Mouse (Mus musculus) fat pad, adult 2 months (tissue): Measurements from ENCODE around the gene Ppp5c.

Experiments used
- DNase-seq: peaks from one replicate; pipeline ENCODE4 v3.0.0-alpha.2; 2011; ENCODE audit warnings: low read depth, low spot score; ENCODE audit errors: extremely low read depth

Gene Ppp5c

GRCm38 (mm10) chr7:17054325-17054989 is 26.7 kb upstream of the Ppp5c start:
- no peak for DNase-seq

GRCm38 (mm10) chr7:17050933-17051594 is 23.3 kb upstream of the Ppp5c start:
- no peak for DNase-seq

DNA sequence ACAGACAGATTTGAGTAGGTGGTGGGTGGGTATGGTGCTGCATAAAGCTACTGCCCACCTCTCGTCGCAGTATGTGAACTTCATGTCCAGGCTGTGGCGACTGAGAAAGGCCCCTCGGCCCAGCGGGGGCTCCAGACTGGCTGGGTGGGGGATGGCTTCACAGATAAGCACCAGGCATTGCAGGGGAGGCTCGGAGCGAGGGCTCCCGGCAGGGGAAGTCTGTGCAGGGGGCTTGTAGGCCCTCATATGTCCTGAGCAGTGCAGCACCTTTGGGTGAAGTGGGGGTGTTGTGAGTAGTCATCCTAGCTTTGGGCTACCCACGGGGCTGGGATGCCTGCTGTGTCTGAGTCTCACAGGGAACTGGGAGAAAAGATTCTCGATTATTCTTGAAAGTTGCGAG is 22.8 kb upstream of the Ppp5c start:
- no peak for DNase-seq

DNA sequence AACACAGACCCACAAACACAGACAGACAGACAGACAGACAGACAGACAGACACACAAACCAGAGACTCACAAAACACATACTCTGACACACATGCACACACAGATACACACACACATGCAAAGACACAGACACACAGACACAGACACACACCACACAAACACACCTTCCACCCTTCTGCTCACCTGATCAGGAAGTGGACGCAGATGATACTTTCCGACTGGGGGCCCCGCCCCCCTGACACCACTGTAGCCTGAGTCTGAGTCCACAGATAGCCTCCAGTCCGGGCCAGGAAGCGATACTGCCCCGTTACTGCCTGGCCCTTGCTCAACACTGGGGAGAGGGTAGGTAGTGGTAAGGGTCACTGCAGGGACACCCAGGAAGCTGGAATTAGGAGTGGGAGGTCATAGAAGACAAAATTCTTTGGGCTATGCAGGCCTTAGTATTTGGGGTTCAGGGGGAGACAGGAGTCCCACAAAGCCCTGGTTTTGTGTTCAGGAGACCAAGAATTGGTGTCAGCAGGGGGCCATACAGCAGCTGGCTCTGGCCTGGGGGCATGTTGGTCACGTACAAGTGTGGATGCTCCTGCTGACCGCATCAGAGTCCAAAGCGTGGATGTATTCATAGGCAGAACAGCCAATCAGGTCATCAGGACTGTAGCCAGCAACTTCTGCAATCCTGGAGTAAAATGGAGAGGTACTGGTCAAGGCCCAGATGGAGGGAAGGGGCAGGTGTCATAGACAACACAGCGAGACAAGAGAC is 20.9 kb upstream of the Ppp5c start:
- DNase-seq = no peak

DNA sequence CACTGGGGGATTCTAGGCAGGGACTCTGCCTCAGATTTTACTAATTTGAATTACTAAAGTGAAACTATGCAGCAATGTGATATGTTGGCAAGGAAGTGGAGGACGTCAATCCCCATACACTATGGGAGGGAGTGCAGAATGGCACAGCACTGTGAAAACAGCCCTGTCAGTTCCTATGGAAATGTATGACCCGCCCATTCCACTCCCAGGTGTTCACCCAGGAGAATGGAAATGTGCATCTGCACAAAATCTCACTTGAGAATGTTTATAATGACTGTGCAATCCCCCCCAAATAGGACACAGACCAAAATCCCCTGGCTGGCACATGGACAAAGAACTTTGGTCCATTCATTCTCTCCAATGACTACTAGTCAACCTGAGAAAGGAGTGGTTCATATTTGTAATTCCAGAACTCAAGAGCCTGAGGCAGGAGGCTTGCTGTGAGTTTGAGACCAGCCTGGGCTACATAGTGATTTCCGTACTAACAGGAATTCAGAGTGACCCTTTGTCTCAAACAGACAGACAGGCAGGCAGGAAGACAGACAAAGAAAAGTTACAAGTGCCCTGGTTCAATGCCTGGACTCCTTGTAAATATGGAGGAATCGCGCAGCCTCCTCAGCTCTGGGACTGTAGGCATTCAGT is 19.4 kb upstream of the Ppp5c start:
- no peak for DNase-seq

GRCm38 (mm10) chr7:17045743-17046142 is 18.0 kb upstream of the Ppp5c start:
- no peak for DNase-seq

- DNase-seq = no peak
These were observed 11.6 kb upstream of the Ppp5c start for GRCm38 (mm10) chr7:17039373-17039772.

DNA sequence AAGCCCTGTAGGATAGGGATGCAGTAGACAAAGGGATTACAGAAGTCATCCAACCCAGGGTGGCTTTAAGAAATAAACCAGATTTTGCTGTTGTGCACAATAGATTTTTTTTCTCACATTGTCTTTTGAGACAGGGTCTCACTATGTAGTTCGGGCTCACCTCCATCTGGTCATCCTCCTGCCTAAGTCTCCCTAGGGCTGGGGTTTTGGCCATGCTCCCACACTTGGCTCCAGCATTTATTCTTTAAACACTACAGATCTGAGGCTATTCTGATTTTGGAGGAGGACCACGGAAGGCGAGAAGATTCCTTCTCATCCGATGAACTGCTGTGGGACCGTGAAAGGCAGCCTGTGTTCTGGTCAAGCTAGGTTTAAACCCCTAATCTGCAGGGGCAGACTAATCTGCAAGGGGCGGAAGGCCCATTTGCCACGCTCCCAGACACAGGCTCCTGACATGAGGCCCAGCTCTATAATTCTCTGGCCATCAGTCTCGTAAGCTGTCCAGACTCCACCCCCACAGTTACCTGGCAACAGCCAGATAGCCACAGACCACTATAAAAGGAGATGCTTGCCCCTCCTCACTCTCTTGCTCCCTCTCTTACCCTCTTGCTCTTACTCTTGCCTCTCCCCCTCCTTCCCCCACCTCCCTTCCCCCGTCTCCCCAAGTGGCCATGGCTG is 10.4 kb upstream of the Ppp5c start:
- DNase-seq = no peak

GRCm38 (mm10) chr7:17030239-17030638 is 2.5 kb upstream of the Ppp5c start:
- no peak for DNase-seq

- DNase-seq = no peak
These were observed 1.2 kb upstream of the Ppp5c start for GRCm38 (mm10) chr7:17028923-17029322.

- no peak for DNase-seq
These were observed 775 bp downstream of the Ppp5c start for GRCm38 (mm10) chr7:17026710-17027587.

DNA sequence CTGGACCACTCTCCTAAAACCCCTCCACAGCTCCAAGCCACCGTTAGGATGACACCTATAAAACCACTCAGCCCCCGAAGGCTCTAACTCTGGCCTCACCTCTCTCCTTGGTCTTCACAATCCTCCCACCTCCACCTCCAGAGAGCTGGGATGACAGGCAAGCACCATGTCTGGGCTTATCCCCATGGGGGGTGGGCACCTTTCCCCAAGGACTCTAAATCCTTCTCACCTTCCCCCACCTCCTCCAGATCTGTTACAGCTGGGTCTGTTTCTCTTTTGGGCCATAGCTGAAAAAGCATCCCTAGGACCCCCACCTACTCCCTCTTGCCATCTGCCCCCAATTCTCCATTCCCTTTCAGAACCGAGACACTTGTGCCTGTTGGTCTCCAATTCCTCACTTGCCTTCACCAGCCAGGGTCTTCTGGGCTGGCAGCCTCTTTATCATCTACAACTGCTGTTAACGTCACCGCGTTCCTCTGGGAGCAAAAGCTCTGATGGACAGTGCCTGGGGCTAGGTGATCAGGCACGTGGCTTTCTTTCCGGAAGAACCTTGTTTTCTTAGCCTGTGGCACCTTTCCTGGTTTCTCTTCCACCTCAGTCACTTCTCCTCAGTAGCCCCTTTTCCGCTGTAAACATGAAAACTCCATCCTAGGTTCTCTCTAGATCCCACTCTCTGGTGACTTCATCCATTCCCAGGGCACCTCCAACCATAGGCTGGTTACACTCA is 1.7 kb downstream of the Ppp5c start:
- DNase-seq = no peak

- peak; percentile 90 for DNase-seq
These were observed 2.2 kb downstream of the Ppp5c start for GRCm38 (mm10) chr7:17025505-17025894.

DNA sequence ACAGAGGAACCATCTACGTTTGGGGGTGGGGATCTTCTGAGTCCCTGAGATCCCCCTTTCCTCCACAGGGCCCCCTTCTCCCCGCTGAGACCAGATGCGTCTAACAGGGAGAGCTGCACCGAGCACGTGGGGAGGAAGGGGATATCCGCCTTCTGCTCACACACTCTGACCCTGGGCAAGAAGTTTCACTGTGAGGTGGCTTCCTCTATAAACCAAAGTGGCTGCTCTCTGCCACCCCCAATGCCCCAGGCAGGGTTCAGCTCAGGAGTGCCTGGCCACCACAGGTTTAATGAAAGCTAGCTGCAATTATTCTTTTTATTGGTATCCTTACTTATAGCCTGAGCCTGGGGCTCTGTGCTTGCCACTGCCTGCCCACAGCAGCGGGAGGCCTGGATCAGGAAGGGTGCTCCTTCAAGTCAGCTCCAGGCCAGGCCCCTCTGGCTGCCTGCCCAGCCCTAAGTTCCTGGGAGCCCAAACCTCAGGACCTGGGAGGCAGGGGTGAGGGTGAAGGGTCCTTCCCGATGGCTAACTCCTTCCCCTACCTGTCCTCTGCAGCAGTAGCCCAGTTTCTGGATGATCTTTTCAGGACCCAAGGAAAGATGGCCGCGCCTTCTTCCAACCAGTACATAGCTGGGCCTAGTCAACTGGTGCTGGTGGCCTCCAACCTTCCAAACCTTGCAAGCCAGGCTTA is 2.8 kb downstream of the Ppp5c start:
- peak; percentile 74 for DNase-seq

DNA sequence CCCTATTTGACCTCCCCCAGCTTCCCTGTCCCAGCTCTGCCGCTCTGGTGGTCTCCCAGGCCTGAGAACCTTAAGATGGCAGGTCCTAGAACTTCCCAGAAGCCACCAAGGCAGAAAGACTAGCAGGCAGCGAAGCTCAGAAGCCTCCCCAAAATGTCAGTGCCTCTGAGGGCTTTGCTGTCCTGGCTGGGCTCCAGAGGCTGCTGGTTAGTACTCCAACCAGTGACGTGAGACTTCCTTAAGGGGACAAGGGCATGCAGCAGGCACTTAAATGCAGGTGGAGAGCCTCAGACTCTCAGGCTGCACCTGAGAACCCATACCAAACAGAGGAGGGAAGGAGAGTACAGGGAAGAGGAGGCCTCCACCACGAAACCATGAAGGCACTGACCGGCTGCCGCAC is 3.6 kb downstream of the Ppp5c start:
- DNase-seq = no peak

GRCm38 (mm10) chr7:17023701-17024100 is 4.0 kb downstream of the Ppp5c start:
- no peak for DNase-seq

DNA sequence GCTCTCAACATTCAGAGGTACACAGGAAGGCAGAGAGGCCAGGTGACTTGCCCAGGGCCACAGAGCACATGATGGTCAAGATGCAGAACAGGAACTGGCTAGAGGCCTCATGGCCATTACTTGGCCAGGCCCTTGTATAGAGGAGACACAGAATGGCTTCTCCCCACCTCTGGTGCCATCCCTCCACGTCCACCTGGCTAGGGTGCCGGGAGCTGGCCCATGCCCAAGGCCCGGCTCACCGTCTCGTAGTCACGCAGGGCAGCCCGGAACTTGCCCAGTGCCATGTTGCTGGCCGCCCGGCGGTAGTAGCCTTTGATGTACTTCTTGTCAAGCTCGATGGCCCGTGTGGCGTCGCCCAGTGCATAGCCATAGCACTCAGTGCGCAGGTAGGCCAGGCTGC is 5.5 kb downstream of the Ppp5c start:
- no peak for DNase-seq

DNA sequence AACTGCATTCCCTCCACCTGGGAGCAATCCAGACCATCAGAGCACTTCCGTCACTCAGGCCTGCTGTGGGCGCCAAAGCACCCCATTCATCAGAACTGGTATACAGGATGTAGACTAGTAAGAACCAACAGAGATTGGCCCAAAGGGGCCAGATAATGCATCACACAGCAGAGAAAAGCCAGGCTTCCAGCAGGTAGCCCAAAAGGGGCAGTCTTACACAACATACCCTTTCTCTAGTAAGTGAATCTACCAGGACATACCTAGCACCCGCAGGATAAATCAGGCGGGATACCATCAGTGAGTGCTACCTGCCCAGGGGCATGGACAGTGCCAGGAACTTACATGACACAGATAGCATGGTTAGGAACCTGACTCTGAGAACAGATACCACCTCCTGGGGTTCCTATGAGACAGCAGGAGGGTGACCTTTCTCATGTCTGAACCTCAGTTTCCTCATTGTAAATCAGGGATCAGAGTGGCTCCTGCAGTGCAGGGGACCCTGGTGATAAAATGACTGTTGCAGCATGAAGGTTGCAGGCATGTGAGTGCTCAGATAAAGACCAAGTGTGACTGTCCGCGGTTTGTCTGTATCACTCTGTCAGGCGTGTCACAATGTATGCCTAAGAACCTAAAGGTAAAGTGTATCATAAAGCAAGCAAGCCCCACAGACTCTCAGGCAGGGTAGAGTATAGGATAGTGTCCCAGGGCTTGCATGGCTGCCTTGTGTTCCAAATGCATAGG is 8.1 kb downstream of the Ppp5c start:
- no peak for DNase-seq
